Mouse (Mus musculus) sigmoid colon, adult 10 weeks (tissue): ENCODE data around the gene Mrps5. TPM values are rescaled to one million over a fixed set of nuclear protein-coding genes. Genes with fewer than 3 reads are reported as not detected.

Experiments used
- polyA plus RNA-seq: library from polyadenylated mRNA; stranded (reverse); fragments of 350-450 nt; fragmentation: Illumina TruSeq; extraction: RNeasy Lipid Tissue Mini Kit (QIAGEN cat#74804); gene quantifications from one replicate; pipeline ENCODE4 v1.2.3, GENCODE M21; 2014; ENCODE audit warnings: low read depth, low replicate concordance

Gene Mrps5
- polyA plus RNA-seq: 18.4 TPM

GRCm38 (mm10) chr2:127586694-127587513 lies at the start of gene Mrps5, which contains the start of gene Zfp661:
TSS of gene Mrps5 (plus strand) at chr2:127587222.
TSS of gene Zfp661 (minus strand) at chr2:127587094.

GRCm38 (mm10) chr2:127541185-127541584 lies 45.8 kb upstream of the Mrps5 start, which contains the start of gene Prom2:
TSS of gene Prom2 (minus strand) at chr2:127541467.

GRCm38 (mm10) chr2:127656086-127656720 lies 69.2 kb downstream of the Mrps5 start, which contains the start of gene Mal:
TSS of gene Mal (minus strand) at chr2:127656695.

Other genes with a start within 250 kb of the Mrps5 start
- not detected for gene Astl, start 248.6 kb upstream of the Mrps5 start, polyA plus RNA-seq
- gene Adra2b, start 224.0 kb upstream of the Mrps5 start, polyA plus RNA-seq: not detected
- gene Gpat2, start 162.0 kb upstream of the Mrps5 start, polyA plus RNA-seq: not detected
- 6.5 TPM for gene Fahd2a, start 142.7 kb upstream of the Mrps5 start, polyA plus RNA-seq
- gene Kcnip3, start 65.1 kb upstream of the Mrps5 start, polyA plus RNA-seq: 0.69 TPM
- not detected for gene Prom2, start 45.8 kb upstream of the Mrps5 start, polyA plus RNA-seq
- 5.2 TPM for gene Zfp661, start 128 bp upstream of the Mrps5 start, polyA plus RNA-seq
- 24.4 TPM for gene Mal, start 69.5 kb downstream of the Mrps5 start, polyA plus RNA-seq
- 38.7 TPM for gene Mall, start 142.7 kb downstream of the Mrps5 start, polyA plus RNA-seq
- 2.9 TPM for gene Nphp1, start 201.7 kb downstream of the Mrps5 start, polyA plus RNA-seq
- gene Mtln, start 205.3 kb downstream of the Mrps5 start, polyA plus RNA-seq: 34.5 TPM
- 24.1 TPM for gene Bub1, start 244.6 kb downstream of the Mrps5 start, polyA plus RNA-seq